In the genomic region with DNA sequence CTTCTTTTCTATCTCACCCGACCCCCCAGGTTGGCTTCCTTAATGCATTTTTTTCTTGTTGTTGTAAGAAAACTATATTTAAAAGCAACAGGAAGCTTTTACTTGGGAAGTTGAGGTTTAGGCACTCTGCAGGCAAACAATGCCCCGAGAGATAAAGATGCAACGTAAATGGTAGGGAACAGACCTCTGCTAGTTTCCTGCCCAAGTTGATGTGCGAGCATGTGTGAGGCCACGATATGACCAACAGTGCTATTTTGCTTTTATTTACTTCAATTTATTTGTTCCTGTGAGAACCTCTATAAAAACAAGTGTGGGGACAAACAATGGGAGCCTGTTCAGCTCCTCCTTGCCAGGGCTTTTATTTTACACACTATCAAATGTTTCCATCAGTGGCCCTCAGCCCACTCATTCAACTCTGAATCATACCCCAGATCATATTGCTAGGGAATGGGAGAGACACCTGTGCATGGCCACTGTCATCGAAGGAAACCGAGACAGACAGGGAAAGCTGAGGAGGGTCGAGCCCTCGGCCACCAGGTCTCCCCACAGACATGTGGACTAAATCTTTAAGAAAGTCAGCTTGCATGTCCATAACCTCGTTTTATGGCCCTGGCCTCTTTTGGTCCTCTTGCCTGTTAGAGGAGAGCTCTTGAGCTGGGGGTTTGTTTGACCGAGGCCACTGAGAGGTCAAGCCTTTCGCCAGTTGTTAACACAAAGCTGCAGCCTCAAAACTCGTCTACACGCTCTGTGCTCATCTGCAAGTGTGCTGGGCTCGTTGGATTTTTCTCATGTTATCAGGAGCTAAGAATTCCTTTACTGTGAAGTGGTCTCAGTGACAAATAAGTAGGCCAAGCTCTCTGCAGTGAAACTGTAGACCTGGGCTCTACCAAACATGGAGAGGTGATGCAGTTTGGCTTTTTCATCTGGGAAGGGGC, we compare ENCODE assay signal across 13 mouse cellular contexts. TPM values are rescaled to one million over a fixed set of nuclear protein-coding genes. Genes with fewer than 3 reads are reported as not detected.
DNase-seq lines count a peak whose midpoint lies in the region; ATAC-seq and TF ChIP-seq lines count a peak whose summit lies in the region.
"Had no signal": no experiment of that assay in that cellular context is flagged by ENCODE, and none has a peak within 500 bp of the region (broad histone marks: within the 10 kb centered on the region; RNA-seq: fewer than 3 reads in every experiment).

No protein-coding gene starts in this region.

- peaks cover 25 to 69% of the 10 kb centered on the region in 2 experiments for H3K4me1 ChIP-seq in heart, embryonic 14.5 days (ENCODE audit: control insufficient read depth in 2 of 2, insufficient read depth in 2 of 2, low read length in 2 of 2)
- peaks cover 32% of the 10 kb centered on the region for H3K4me1 ChIP-seq in lung, embryonic 14.5 days (ENCODE audit: insufficient read depth)
- peaks cover 3% of the 10 kb centered on the region; the same call in 1 of the 2 replicates for H3K4me1 ChIP-seq in midbrain, embryonic 15.5 days

- peak overlapping the region; percentile 90 to 91 for H3K27ac ChIP-seq in heart, embryonic 14.5 days (replicated peaks in 1 of 2; ENCODE audit: control insufficient read depth in 1 of 2, insufficient read depth in 1 of 2, low read depth in 2 of 2, low read length in 2 of 2)
- peak overlapping the region; percentile 64 for H3K27ac ChIP-seq in lung, embryonic 14.5 days (ENCODE audit: low read depth)
- no peak overlapping the region for H3K27ac ChIP-seq in midbrain, embryonic 15.5 days
- H3K27ac ChIP-seq: embryonic facial prominence, embryonic 13.5 days; limb, embryonic 13.5 days had no signal

- no peak overlapping the region for H3K4me3 ChIP-seq in heart, embryonic 14.5 days (ENCODE audit: control insufficient read depth in 1 of 2, insufficient read depth in 1 of 2, low read depth in 1 of 2, low read length in 2 of 2)
- no peak overlapping the region for H3K4me3 ChIP-seq in C2C12 (ENCODE audit: insufficient read depth, poor library complexity, severe bottlenecking)
- H3K4me3 ChIP-seq in lung, embryonic 14.5 days (ENCODE audit: low read depth, low read length), result no peak overlapping the region
- no peak overlapping the region for H3K4me3 ChIP-seq in midbrain, embryonic 15.5 days
- H3K4me3 ChIP-seq: embryonic facial prominence, embryonic 13.5 days; limb, embryonic 13.5 days had no signal

- peak overlapping the region; percentile 55 for H3K9ac ChIP-seq in heart, embryonic 14.5 days (ENCODE audit: low read length)
- H3K9ac ChIP-seq in lung, embryonic 14.5 days, result no peak overlapping the region
- H3K9ac ChIP-seq in midbrain, embryonic 15.5 days, result no peak overlapping the region
- H3K9ac ChIP-seq: embryonic facial prominence, embryonic 13.5 days; limb, embryonic 13.5 days had no signal

- no peak for DNase-seq in heart, postnatal 36 days
- DNase-seq in embryo, embryonic 10 days (ENCODE audit: low spot score), result peak; percentile 75
- DNase-seq in lung, embryonic 14.5 days, result peak; percentile 45
- no peak for DNase-seq in adrenal gland, adult (ENCODE audit: inconsistent age in 2 of 2, low spot score in 1 of 2)
- DNase-seq in spleen, postnatal 4 days (ENCODE audit: low spot score in 2 of 2), result no peak
- DNase-seq: thymus, adult 18-20 months had no signal

- H3ac ChIP-seq in C2C12 (ENCODE audit: control insufficient read depth, insufficient read length, low read depth), result no peak overlapping the region

- H3K79me3 ChIP-seq in C2C12 (ENCODE audit: low read depth), result peaks cover 2% of the 10 kb centered on the region

- TF ChIP-seq CTCF in C2C12 (IDR thresholded peaks at IDR 0.05; ENCODE audit: control insufficient read depth, insufficient read depth, insufficient read length), result no peak
- TF ChIP-seq CTCF in lung, embryonic 14.5 days (IDR thresholded peaks at IDR 0.05; ENCODE audit: low read depth), result no peak

- intact Hi-C loops in heart, postnatal 36 days (cut with DNase I), result no loop called here

- H3K36me3 ChIP-seq in heart, embryonic 14.5 days (ENCODE audit: control insufficient read depth, insufficient read depth, low read length), result peaks cover 4% of the 10 kb centered on the region; the same call in 1 of the 2 replicates
- H3K36me3 ChIP-seq in C2C12 (ENCODE audit: control insufficient read depth, insufficient read depth), result peaks cover 18% of the 10 kb centered on the region
- peaks cover 36% of the 10 kb centered on the region for H3K36me3 ChIP-seq in lung, embryonic 14.5 days (ENCODE audit: insufficient read depth)
- H3K36me3 ChIP-seq in midbrain, embryonic 15.5 days (replicated peaks), result no peaks in the 10 kb centered on the region
- H3K36me3 ChIP-seq: embryonic facial prominence, embryonic 13.5 days; limb, embryonic 13.5 days had no signal

- WGBS in heart, embryonic 14.5 days, result 20% methylated on average over 15 of the region's 15 CpGs
- 40% methylated on average over 15 of the region's 15 CpGs for WGBS in lung, embryonic 14.5 days
- 64% methylated on average over 15 of the region's 15 CpGs for WGBS in midbrain, embryonic 15.5 days

- H3K4me2 ChIP-seq in heart, embryonic 14.5 days (ENCODE audit: low read length), result peak overlapping the region; percentile 54
- no peak overlapping the region for H3K4me2 ChIP-seq in lung, embryonic 14.5 days
- H3K4me2 ChIP-seq in midbrain, embryonic 15.5 days, result no peak overlapping the region
- H3K4me2 ChIP-seq: embryonic facial prominence, embryonic 13.5 days; limb, embryonic 13.5 days had no signal

- H3K9me3 ChIP-seq in heart, embryonic 14.5 days (ENCODE audit: control insufficient read depth, low read length), result no peaks in the 10 kb centered on the region
- H3K9me3 ChIP-seq in lung, embryonic 14.5 days (ENCODE audit: low read depth, low read length), result no peaks in the 10 kb centered on the region
- no peaks in the 10 kb centered on the region for H3K9me3 ChIP-seq in midbrain, embryonic 15.5 days
- H3K9me3 ChIP-seq: embryonic facial prominence, embryonic 13.5 days; limb, embryonic 13.5 days had no signal

- peaks cover 31% of the 10 kb centered on the region for H3K79me2 ChIP-seq in C2C12 (ENCODE audit: control insufficient read depth, insufficient read depth)

- ATAC-seq in heart, embryonic 14.5 days (ENCODE audit: insufficient number of reproducible peaks, insufficient read depth, low FRiP score, low read depth), result peak; percentile 64
- ATAC-seq in lung, embryonic 14.5 days (ENCODE audit: insufficient read depth), result peak; percentile 42; the same call in 1 of the 2 replicates
- no peak for ATAC-seq in midbrain, embryonic 15.5 days (replicated peaks)
- ATAC-seq: inflammation-experienced regulatory T-cells, adult 6 months; midbrain, embryonic 16.5 days had no signal

- H3K27me3 ChIP-seq in heart, embryonic 14.5 days (ENCODE audit: control insufficient read depth, insufficient read depth, low read length), result no peaks in the 10 kb centered on the region
- H3K27me3 ChIP-seq in C2C12 (ENCODE audit: control insufficient read depth, insufficient read depth, insufficient read length), result no peaks in the 10 kb centered on the region
- no peaks in the 10 kb centered on the region for H3K27me3 ChIP-seq in lung, embryonic 14.5 days (ENCODE audit: insufficient read depth, low read length)
- H3K27me3 ChIP-seq in midbrain, embryonic 15.5 days (replicated peaks), result no peaks in the 10 kb centered on the region
- H3K27me3 ChIP-seq: embryonic facial prominence, embryonic 13.5 days had no signal

TF ChIP-seq in C2C12, 6 proteins besides CTCF, POLR2A, EP300 and RAD21:
- TF ChIP-seq MAX (IDR thresholded peaks at IDR 0.05), result no peak
- TF ChIP-seq MYOD1 (IDR thresholded peaks at IDR 0.05; ENCODE audit: control insufficient read depth, insufficient read length, low read depth), result peak; percentile 50

RNA-seq across cellular contexts. Expression of a gene that starts 55.3 kb away (rescaled TPM):
- polyA plus RNA-seq in heart, embryonic 14.5 days (2014; fragmentation: Nextera tagmentation; extraction: Ambion mirVana), result 50.1 and 55.4 TPM in 2 replicates
- total RNA-seq in heart, postnatal 36 days (2021), result 10 to 100 TPM; 22.4 to 31.4 TPM
- 6.8 TPM for polyA plus RNA-seq in C2C12 (2012; fragmentation: generic; extraction: Trizol)
- 122 and 132 TPM in 2 replicates for polyA plus RNA-seq in lung, embryonic 14.5 days (2014; fragmentation: Nextera tagmentation; extraction: Ambion mirVana)
- 38.5 and 43.1 TPM in 2 replicates for polyA plus RNA-seq in midbrain, embryonic 15.5 days (2015; fragmentation: Nextera tagmentation; extraction: Ambion mirVana)

Comparison
In these comparisons a context has a peak if more than half of its experiments do, and no peak if none do; other contexts are left out.
1. DNase-seq: peak in embryo, embryonic 10 days (single experiment) and lung, embryonic 14.5 days (single experiment); none in heart, postnatal 36 days (0 of 2), adrenal gland, adult (0 of 2) and spleen, postnatal 4 days (0 of 2).